In genomic region chr16:13903488-13903887, GRCm38 (mm10) we compare ENCODE assay signal across 8 mouse cellular contexts. TPM values are rescaled to one million over a fixed set of nuclear protein-coding genes. Genes with fewer than 3 reads are reported as not detected.
DNase-seq lines count a peak whose midpoint lies in the region; ATAC-seq and TF ChIP-seq lines count a peak whose summit lies in the region.

No protein-coding gene starts in this region.

- peak; percentile 30 to 85; a peak in 3 of 4 replicates for TF ChIP-seq CTCF in CH12.LX (conservative IDR thresholded peaks at IDR 0.05 in 1 of 2, IDR thresholded peaks at IDR 0.05 in 1 of 2; ENCODE audit: low read depth in 2 of 2, low read length in 2 of 2)

- intact Hi-C loops in heart, postnatal 36 days (cut with DNase I) = loop anchor here (1.0 to 10.0 kb wide), 5 partner anchors 85 to 411 kb away; partner anchors contain the start of genes Fopnl and Ntan1

- H3K27me3 ChIP-seq in heart, embryonic 12.5 days (replicated peaks) = no peaks in the 10 kb centered on the region
- no peaks in the 10 kb centered on the region for H3K27me3 ChIP-seq in CH12.LX (replicated peaks)
- no peaks in the 10 kb centered on the region for H3K27me3 ChIP-seq in limb, embryonic 15.5 days
- H3K27me3 ChIP-seq in midbrain, embryonic 16.5 days (ENCODE audit: control insufficient read depth, insufficient read depth, low read depth, low read length) = no peaks in the 10 kb centered on the region

- TF ChIP-seq POLR2A in CH12.LX (IDR thresholded peaks at IDR 0.05; ENCODE audit: low read depth, low read length) = no peak

- peak overlapping the region; percentile 73 for H3K4me2 ChIP-seq in heart, embryonic 12.5 days
- peak overlapping the region; percentile 68 for H3K4me2 ChIP-seq in CH12.LX (ENCODE audit: insufficient read depth, low read depth, poor library complexity, severe bottlenecking)
- H3K4me2 ChIP-seq in limb, embryonic 15.5 days = peak overlapping the region; percentile 50
- H3K4me2 ChIP-seq in midbrain, embryonic 16.5 days (ENCODE audit: low read length) = peak overlapping the region; percentile 64

- peak; percentile 51; the same call in 1 of the 2 replicates for TF ChIP-seq EP300 in CH12.LX (IDR thresholded peaks at IDR 0.05; ENCODE audit: low read length)

- in situ Hi-C loops in CH12.LX (cut with MboI; ENCODE audit: low pct_ligation_motif_present, low pct_unique_long_range_greater_than_20kb, low sequenced_read_pairs) = no loop called here

- no peaks in the 10 kb centered on the region for H3K9me3 ChIP-seq in heart, embryonic 12.5 days (replicated peaks)
- no peaks in the 10 kb centered on the region for H3K9me3 ChIP-seq in CH12.LX (replicated peaks; ENCODE audit: low read length)
- H3K9me3 ChIP-seq in limb, embryonic 15.5 days = no peaks in the 10 kb centered on the region
- H3K9me3 ChIP-seq in midbrain, embryonic 16.5 days (replicated peaks; ENCODE audit: control insufficient read depth, low read length, poor library complexity, severe bottlenecking) = no peaks in the 10 kb centered on the region

- no peak for DNase-seq in heart, postnatal 36 days
- peak; percentile 91 for DNase-seq in CH12.LX (ENCODE audit: extremely low read depth)
- DNase-seq in brain, embryonic 18.5 days (ENCODE audit: low read depth, low spot score) = peak; percentile 85
- no peak for DNase-seq in ovary, postnatal 36 days (ENCODE audit: low spot score)

- H3K36me3 ChIP-seq in heart, embryonic 12.5 days = no peaks in the 10 kb centered on the region
- H3K36me3 ChIP-seq in CH12.LX (replicated peaks in 1 of 2; ENCODE audit: control insufficient read depth in 1 of 2, insufficient read depth in 1 of 2, low read length in 1 of 2) = peaks cover 0 to 16% of the 10 kb centered on the region in 2 experiments
- no peaks in the 10 kb centered on the region for H3K36me3 ChIP-seq in limb, embryonic 15.5 days
- H3K36me3 ChIP-seq in midbrain, embryonic 16.5 days (ENCODE audit: control insufficient read depth, insufficient read depth, low read length) = no peaks in the 10 kb centered on the region

- peaks cover 15% of the 10 kb centered on the region for H3K4me1 ChIP-seq in heart, embryonic 12.5 days (replicated peaks)
- peaks cover 3 to 39% of the 10 kb centered on the region in 2 experiments; a peak in 3 of 4 replicates for H3K4me1 ChIP-seq in CH12.LX (ENCODE audit: control insufficient read depth in 1 of 2, insufficient read depth in 2 of 2)
- H3K4me1 ChIP-seq in limb, embryonic 15.5 days = peaks cover 16% of the 10 kb centered on the region
- peaks cover 13% of the 10 kb centered on the region for H3K4me1 ChIP-seq in midbrain, embryonic 16.5 days (ENCODE audit: control insufficient read depth, insufficient read depth, low read length)

- peaks cover 32% of the 10 kb centered on the region for H3K79me2 ChIP-seq in CH12.LX (replicated peaks; ENCODE audit: control insufficient read depth, extremely low read depth, insufficient read depth, poor library complexity, severe bottlenecking)

- WGBS in heart, embryonic 12.5 days = 7% methylated on average over 8 of the region's 8 CpGs
- 3% methylated on average over 8 of the region's 8 CpGs for WGBS in limb, embryonic 15.5 days
- 7% methylated on average over 8 of the region's 8 CpGs for WGBS in midbrain, embryonic 16.5 days

- TF ChIP-seq RAD21 in CH12.LX (IDR thresholded peaks at IDR 0.05; ENCODE audit: low read depth, low read length) = peak; percentile 81

- dilution Hi-C loops in CH12.LX (cut with MboI; ENCODE audit: extremely low pct_ligation_motif_present, extremely low pct_unique_long_range_greater_than_20kb, low sequenced_read_pairs) = no loop called here

- H3K27ac ChIP-seq in heart, embryonic 12.5 days (ENCODE audit: poor library complexity, severe bottlenecking) = peak overlapping the region; percentile 65
- H3K27ac ChIP-seq in CH12.LX (ENCODE audit: insufficient read depth, low read depth) = peak overlapping the region; percentile 52
- H3K27ac ChIP-seq in limb, embryonic 15.5 days = peak overlapping the region; percentile 93
- H3K27ac ChIP-seq in midbrain, embryonic 16.5 days (ENCODE audit: low read length) = peak overlapping the region; percentile 88

- peak; percentile 77 for ATAC-seq in heart, embryonic 12.5 days (ENCODE audit: insufficient number of reproducible peaks, low FRiP score)
- ATAC-seq in granulocyte monocyte progenitor cell, adult 5-6 weeks (replicated peaks; ENCODE audit: poor library complexity, severe bottlenecking) = peak; percentile 67
- peak; percentile 71 for ATAC-seq in limb, embryonic 15.5 days (ENCODE audit: insufficient number of reproducible peaks, low FRiP score, low TSS enrichment, low read depth)
- ATAC-seq in midbrain, embryonic 16.5 days = peak; percentile 92

- H3K4me3 ChIP-seq in heart, embryonic 12.5 days = peak overlapping the region; percentile 94
- H3K4me3 ChIP-seq in CH12.LX (replicated peaks in 1 of 3; ENCODE audit: low read depth in 2 of 3, low read length in 2 of 3, poor library complexity in 1 of 3) = peak overlapping the region; percentile 75 to 91 (median 87)
- peak overlapping the region; percentile 99 for H3K4me3 ChIP-seq in limb, embryonic 15.5 days
- H3K4me3 ChIP-seq in midbrain, embryonic 16.5 days (ENCODE audit: low read depth, low read length) = peak overlapping the region; percentile 96

- peak overlapping the region; percentile 95 for H3K9ac ChIP-seq in heart, embryonic 12.5 days
- H3K9ac ChIP-seq in CH12.LX (ENCODE audit: insufficient read depth, low read depth) = peak overlapping the region; percentile 45
- peak overlapping the region; percentile 91 for H3K9ac ChIP-seq in limb, embryonic 15.5 days
- H3K9ac ChIP-seq in midbrain, embryonic 16.5 days (ENCODE audit: low read depth, low read length) = peak overlapping the region; percentile 94

TF ChIP-seq in CH12.LX, 34 proteins besides CTCF, POLR2A, EP300 and RAD21 (continues in another document):
- TF ChIP-seq E2F4 (IDR thresholded peaks at IDR 0.05; ENCODE audit: insufficient replicate concordance, low read depth, low read length) = 0 out of 2 replicates have a peak, but pooled peaks have one; percentile 45
- TF ChIP-seq CHD2 (IDR thresholded peaks at IDR 0.05; ENCODE audit: low read length) = peak; percentile 39; the same call in 1 of the 2 replicates
- no peak for TF ChIP-seq ZNF384 (IDR thresholded peaks at IDR 0.05; ENCODE audit: low read depth, low read length)
- 0 out of 2 replicates have a peak, but pooled peaks have one; percentile 32 for TF ChIP-seq ETS1 (conservative IDR thresholded peaks at IDR 0.05; ENCODE audit: low read depth, low read length)
- TF ChIP-seq PAX5 (IDR thresholded peaks at IDR 0.05; ENCODE audit: low read length) = no peak
- peak; percentile 44; the same call in 1 of the 2 replicates for TF ChIP-seq ELF1 (IDR thresholded peaks at IDR 0.05; ENCODE audit: low read depth, low read length)
- TF ChIP-seq BHLHE40 (IDR thresholded peaks at IDR 0.05; ENCODE audit: low read depth, low read length) = peak; percentile 50; the same call in 1 of the 2 replicates
- TF ChIP-seq MAZ (IDR thresholded peaks at IDR 0.05; ENCODE audit: low read depth, low read length) = no peak; the same call in 1 of the 2 replicates
- no peak for TF ChIP-seq ZKSCAN1 (IDR thresholded peaks at IDR 0.05; ENCODE audit: borderline replicate concordance, low read depth, low read length)
- TF ChIP-seq MAX (IDR thresholded peaks at IDR 0.05; ENCODE audit: low read length) = no peak; the same call in 1 of the 2 replicates
- TF ChIP-seq USF2 (conservative IDR thresholded peaks at IDR 0.05; ENCODE audit: low read depth, low read length) = no peak
- TF ChIP-seq SMC3 (IDR thresholded peaks at IDR 0.05; ENCODE audit: low read depth, low read length) = peak; percentile 73
- no peak for TF ChIP-seq UBTF (IDR thresholded peaks at IDR 0.05; ENCODE audit: low read depth, low read length)
- 0 out of 2 replicates have a peak, but pooled peaks have one; percentile 34 for TF ChIP-seq MAFK (IDR thresholded peaks at IDR 0.05; ENCODE audit: insufficient replicate concordance, low read length)
- TF ChIP-seq RCOR1 (conservative IDR thresholded peaks at IDR 0.05; ENCODE audit: low read depth, low read length) = no peak
- TF ChIP-seq IRF4 (IDR thresholded peaks at IDR 0.05; ENCODE audit: low read depth, low read length) = peak; percentile 83
- no peak for TF ChIP-seq JUN (IDR thresholded peaks at IDR 0.05; ENCODE audit: insufficient read depth, low read depth, low read length)
- TF ChIP-seq NELFE (IDR thresholded peaks at IDR 0.05; ENCODE audit: low read depth, low read length) = no peak; the same call in 1 of the 2 replicates
- no peak for TF ChIP-seq GABPA (IDR thresholded peaks at IDR 0.05; ENCODE audit: insufficient replicate concordance, low read depth, low read length)
- no peak for TF ChIP-seq TCF12 (IDR thresholded peaks at IDR 0.05; ENCODE audit: low read depth, low read length)
- no peak for TF ChIP-seq ZC3H11A (IDR thresholded peaks at IDR 0.05; ENCODE audit: low read depth, low read length)
- TF ChIP-seq MYC (IDR thresholded peaks at IDR 0.05; ENCODE audit: low read depth, low read length) = peak; percentile 50; the same call in 1 of the 2 replicates

RNA-seq across cellular contexts. Expression of gene Mpv17l, which starts 0.5 kb away (rescaled TPM):
- 2.5 and 3.0 TPM in 2 replicates for polyA plus RNA-seq in heart, embryonic 12.5 days (2016; fragmentation: Nextera tagmentation; extraction: Ambion mirVana)
- 1 to 10 TPM in 1 of 2 experiments, under 1 TPM in 1; 0.76 to 1.4 TPM for total RNA-seq in heart, postnatal 36 days (2021)
- 0.51 and 0.88 TPM in 2 replicates for total RNA-seq in CH12.LX (2012; rRNA removed)
- total RNA-seq in CH12.LX (2014; rRNA removed) = 1.3 and 1.4 TPM in 2 replicates
- polyA plus RNA-seq in CH12.LX (2012; ENCODE audit: insufficient read length, low read depth) = 0.69 and 1.00 TPM in 2 replicates
- not detected in 2 replicates for total RNA-seq in granulocyte monocyte progenitor cell, adult 5-6 weeks (2014; fragmentation: Nextera tagmentation)
- total RNA-seq in granulocyte monocyte progenitor cell, adult 5-6 weeks (2017) = 0.65 TPM in 1 of 2 replicates, not detected in the other
- 6.3 and 7.7 TPM in 2 replicates for polyA plus RNA-seq in limb, embryonic 15.5 days (2015; fragmentation: Nextera tagmentation; extraction: Ambion mirVana)
- polyA plus RNA-seq in midbrain, embryonic 16.5 days (2015; fragmentation: Nextera tagmentation; extraction: Ambion mirVana) = 32.3 and 41.5 TPM in 2 replicates

RNA-seq across cellular contexts. Expression of gene Pdxdc1, which starts 0.6 kb away (rescaled TPM):
- polyA plus RNA-seq in heart, embryonic 12.5 days (2016; fragmentation: Nextera tagmentation; extraction: Ambion mirVana) = 75.6 and 76.6 TPM in 2 replicates
- total RNA-seq in heart, postnatal 36 days (2021) = 10 to 100 TPM; 82.7 to 86.9 TPM
- total RNA-seq in CH12.LX (2012; rRNA removed) (80.9 and 86.9 TPM in 2 replicates), CH12.LX (2014; rRNA removed) (71.4 and 78.5 TPM in 2 replicates)
- polyA plus RNA-seq in CH12.LX (2012; ENCODE audit: insufficient read length, low read depth) = 109 and 125 TPM in 2 replicates
- 48.3 and 52.0 TPM in 2 replicates for total RNA-seq in granulocyte monocyte progenitor cell, adult 5-6 weeks (2014; fragmentation: Nextera tagmentation)
- total RNA-seq in granulocyte monocyte progenitor cell, adult 5-6 weeks (2017) = 67.8 and 71.6 TPM in 2 replicates
- polyA plus RNA-seq in limb, embryonic 15.5 days (2015; fragmentation: Nextera tagmentation; extraction: Ambion mirVana) = 105 and 118 TPM in 2 replicates
- 74.4 and 76.4 TPM in 2 replicates for polyA plus RNA-seq in midbrain, embryonic 16.5 days (2015; fragmentation: Nextera tagmentation; extraction: Ambion mirVana)

Comparison
In these comparisons a context has a peak if more than half of its experiments do, and no peak if none do; other contexts are left out.
1. H3K9ac ChIP-seq: peak in every context shown above with its lines; median percentile 95 in heart, embryonic 12.5 days; 94 in midbrain, embryonic 16.5 days; 91 in limb, embryonic 15.5 days; 45 in CH12.LX.
2. DNase-seq: peak in CH12.LX (single experiment) and brain, embryonic 18.5 days (single experiment); none in heart, postnatal 36 days (0 of 2) and ovary, postnatal 36 days (single experiment).
3. Peak in every context shown above with its lines, with median percentiles within 50 percentile points of each other: ATAC-seq, H3K27ac ChIP-seq, H3K4me2 ChIP-seq and H3K4me3 ChIP-seq.